Mouse (Mus musculus) 416B (cell line): Measurements from ENCODE around the gene Vmn1r11.
A peak's percentile ranks its signal among the peaks of the same experiment; 100 is the strongest.

Experiments used
- DNase-seq: peaks from one replicate; pipeline ENCODE4 v3.0.0; 2011; ENCODE audit warnings: low read depth

Gene Vmn1r11

GRCm38 (mm10) chr6:57133155-57133554 is at the start of gene Vmn1r11:
Vmn1r11 (plus strand) TSS chr6:57133455.
- DNase-seq: no peak

GRCm38 (mm10) chr6:57106358-57106757 is 26.9 kb upstream of the Vmn1r11 start:
- DNase-seq: peak; percentile 71

GRCm38 (mm10) chr6:57109154-57109553 is 24.1 kb upstream of the Vmn1r11 start, which contains the start of gene Vmn1r10:
Vmn1r10 (plus strand) TSS chr6:57109454.
- DNase-seq: no peak

GRCm38 (mm10) chr6:57156619-57157018 is 23.4 kb downstream of the Vmn1r11 start, which contains the start of gene Vmn1r12:
Vmn1r12 (plus strand) TSS chr6:57156919.
- no peak for DNase-seq
